Mouse (Mus musculus) adrenal gland (tissue): Measurements from ENCODE around the gene Serpina3b.
"Not testable (repeated sequence)": the region's sequence is repeated elsewhere in the genome, so short reads cannot be mapped to it uniquely, and the experiment has no call there.

Experiments used
- intact Hi-C: fragments of 180-260 bp; cut with DNase I; formaldehyde crosslinking; loops from one replicate; pipeline ENCODE4 v1.15.1; 2025
- long read RNA-seq, 2 experiments: library from polyadenylated mRNA; unstranded; transcript quantifications; one replicate each; pipeline ENCODE4 v2.0.0; 2020; ENCODE audit warnings: borderline replicate concordance in 1 of 2; ENCODE audit not compliant: insufficient replicate concordance in 1 of 2

Gene Serpina3b
- long read RNA-seq, experiment 1 = 0 reads
- long read RNA-seq, experiment 2 = 0 reads

- intact Hi-C loops = no loop called here
These were observed at the start of gene Serpina3b for GRCm38 (mm10) chr12:104127696-104128095. Serpina3b (plus strand) TSS chr12:104127996.

GRCm38 (mm10) chr12:104090119-104090518 lies 37.7 kb upstream of the Serpina3b start:
- intact Hi-C loops = no loop called here

GRCm38 (mm10) chr12:104091303-104091702 lies 36.5 kb upstream of the Serpina3b start:
- intact Hi-C loops = no loop called here

GRCm38 (mm10) chr12:104100768-104101167 lies 27.0 kb upstream of the Serpina3b start, which contains the start of gene Serpina5:
Serpina5 (plus strand) TSS chr12:104101113.
- intact Hi-C loops = no loop called here

- intact Hi-C loops = no loop called here
These were observed 21.9 kb upstream of the Serpina3b start for GRCm38 (mm10) chr12:104105847-104106246.

GRCm38 (mm10) chr12:104106919-104107318 lies 20.9 kb upstream of the Serpina3b start:
- intact Hi-C loops = no loop called here

- intact Hi-C loops = no loop called here
These were observed 19.3 kb upstream of the Serpina3b start for GRCm38 (mm10) chr12:104108507-104108906.

- intact Hi-C loops = not testable (repeated sequence)
These were observed 15.5 kb upstream of the Serpina3b start, which contains the start of gene Serpina3a for GRCm38 (mm10) chr12:104112333-104112732. Serpina3a (plus strand) TSS chr12:104112724.

GRCm38 (mm10) chr12:104114921-104115579 lies 12.7 kb upstream of the Serpina3b start:
- intact Hi-C loops = no loop called here

GRCm38 (mm10) chr12:104123097-104123496 lies 4.7 kb upstream of the Serpina3b start:
- intact Hi-C loops = no loop called here

GRCm38 (mm10) chr12:104123996-104124395 lies 3.8 kb upstream of the Serpina3b start:
- intact Hi-C loops = no loop called here

GRCm38 (mm10) chr12:104125021-104125560 lies 2.7 kb upstream of the Serpina3b start:
- intact Hi-C loops = no loop called here

- intact Hi-C loops = no loop called here
These were observed 3.2 kb downstream of the Serpina3b start for GRCm38 (mm10) chr12:104131041-104131440.

- intact Hi-C loops = no loop called here
These were observed 10.4 kb downstream of the Serpina3b start for GRCm38 (mm10) chr12:104138216-104138615.

- intact Hi-C loops = no loop called here
These were observed 12.8 kb downstream of the Serpina3b start for GRCm38 (mm10) chr12:104140543-104141103.

GRCm38 (mm10) chr12:104141506-104141905 lies 13.7 kb downstream of the Serpina3b start:
- intact Hi-C loops = no loop called here

- intact Hi-C loops = no loop called here
These were observed 14.6 kb downstream of the Serpina3b start for GRCm38 (mm10) chr12:104142427-104142826.

GRCm38 (mm10) chr12:104143286-104143685 lies 15.5 kb downstream of the Serpina3b start:
- intact Hi-C loops = no loop called here

- intact Hi-C loops = no loop called here
These were observed 17.8 kb downstream of the Serpina3b start for GRCm38 (mm10) chr12:104145571-104145970.

GRCm38 (mm10) chr12:104151989-104152388 lies 24.2 kb downstream of the Serpina3b start:
- intact Hi-C loops = no loop called here

- intact Hi-C loops = no loop called here
These were observed 25.3 kb downstream of the Serpina3b start for GRCm38 (mm10) chr12:104153041-104153645.

- intact Hi-C loops = no loop called here
These were observed 25.9 kb downstream of the Serpina3b start, which contains the start of gene Serpina3c for GRCm38 (mm10) chr12:104153656-104154055. Serpina3c (minus strand) TSS chr12:104153870.
